Comparison of ENCODE assay signal across 11 mouse cellular contexts in genomic region chr3:80042756-80043484, GRCm38 (mm10).
DNase-seq lines count a peak whose midpoint lies in the region; ATAC-seq lines count a peak whose summit lies in the region.
"Had no signal": no experiment of that assay in that cellular context is flagged by ENCODE, and none has a peak within 500 bp of the region (broad histone marks: within the 10 kb centered on the region; RNA-seq: fewer than 3 reads in every experiment).

No protein-coding gene starts in this region.

- DNase-seq in gastrocnemius, postnatal 10 days: peak; percentile 22
- no peak for DNase-seq in gastrocnemius, adult 8-10 months (ENCODE audit: low spot score in 2 of 2)
- DNase-seq in NIH3T3 (ENCODE audit: low read depth): peak; percentile 25
- peak; percentile 64 to 83 for DNase-seq in kidney, postnatal 36 days
- no peak for DNase-seq in thymus, adult 18-20 months
- DNase-seq in frontal cortex, postnatal 10 days (ENCODE audit: low spot score in 2 of 2): no peak

- no peak overlapping the region for H3K4me3 ChIP-seq in heart, embryonic 12.5 days
- no peak overlapping the region for H3K4me3 ChIP-seq in forebrain, embryonic 13.5 days
- H3K4me3 ChIP-seq: embryonic facial prominence, embryonic 13.5 days had no signal

- H3K4me2 ChIP-seq in heart, embryonic 12.5 days: no peak overlapping the region
- H3K4me2 ChIP-seq in forebrain, embryonic 13.5 days: no peak overlapping the region
- H3K4me2 ChIP-seq: embryonic facial prominence, embryonic 13.5 days had no signal

- H3K9ac ChIP-seq in heart, embryonic 12.5 days: no peak overlapping the region
- no peak overlapping the region for H3K9ac ChIP-seq in forebrain, embryonic 13.5 days
- H3K9ac ChIP-seq: embryonic facial prominence, embryonic 13.5 days; liver, embryonic 14.5 days had no signal

- no peaks in the 10 kb centered on the region for H3K9me3 ChIP-seq in heart, embryonic 12.5 days (replicated peaks)
- no peaks in the 10 kb centered on the region for H3K9me3 ChIP-seq in forebrain, embryonic 13.5 days (replicated peaks)
- H3K9me3 ChIP-seq: embryonic facial prominence, embryonic 13.5 days had no signal

- 66% methylated on average over 5 of the region's 5 CpGs for WGBS in heart, embryonic 12.5 days
- 71% methylated on average over 5 of the region's 5 CpGs for WGBS in forebrain, embryonic 13.5 days

- no peaks in the 10 kb centered on the region for H3K27me3 ChIP-seq in heart, embryonic 12.5 days (replicated peaks)
- H3K27me3 ChIP-seq in forebrain, embryonic 13.5 days: no peaks in the 10 kb centered on the region
- H3K27me3 ChIP-seq: embryonic facial prominence, embryonic 13.5 days had no signal

- 0 out of 2 replicates have a peak overlapping the region, but pooled peaks have one; percentile 21 for H3K27ac ChIP-seq in heart, embryonic 12.5 days (ENCODE audit: poor library complexity, severe bottlenecking)
- no peak overlapping the region for H3K27ac ChIP-seq in forebrain, embryonic 13.5 days
- H3K27ac ChIP-seq: embryonic facial prominence, embryonic 13.5 days; liver, embryonic 14.5 days had no signal

- no peaks in the 10 kb centered on the region for H3K36me3 ChIP-seq in heart, embryonic 12.5 days
- H3K36me3 ChIP-seq in forebrain, embryonic 13.5 days (ENCODE audit: poor library complexity, severe bottlenecking): no peaks in the 10 kb centered on the region
- H3K36me3 ChIP-seq: embryonic facial prominence, embryonic 13.5 days had no signal

- H3K4me1 ChIP-seq in heart, embryonic 12.5 days (replicated peaks): peaks cover 3% of the 10 kb centered on the region
- no peaks in the 10 kb centered on the region for H3K4me1 ChIP-seq in forebrain, embryonic 13.5 days
- H3K4me1 ChIP-seq: embryonic facial prominence, embryonic 13.5 days had no signal

- ATAC-seq in heart, embryonic 12.5 days (ENCODE audit: insufficient number of reproducible peaks, low FRiP score): no peak
- ATAC-seq in forebrain, embryonic 13.5 days: no peak
- ATAC-seq: inflammation-experienced regulatory T-cells, adult 6 months had no signal

Comparison
In these comparisons a context has a peak if more than half of its experiments do, and no peak if none do; other contexts are left out.
1. DNase-seq: peak in gastrocnemius, postnatal 10 days (single experiment), NIH3T3 (single experiment) and kidney, postnatal 36 days (2 of 2); none in gastrocnemius, adult 8-10 months (0 of 2), thymus, adult 18-20 months (0 of 2) and frontal cortex, postnatal 10 days (0 of 2).